Mouse (Mus musculus): ENCODE results near the gene Ctf1. TPM values are rescaled to one million over a fixed set of nuclear protein-coding genes. Genes with fewer than 3 reads are reported as not detected.
A peak's percentile ranks its signal among the peaks of the same experiment; 100 is the strongest.

Gene Ctf1
- polyA plus RNA-seq, 1 experiment from 2014 or later = 3.5 TPM

DNA sequence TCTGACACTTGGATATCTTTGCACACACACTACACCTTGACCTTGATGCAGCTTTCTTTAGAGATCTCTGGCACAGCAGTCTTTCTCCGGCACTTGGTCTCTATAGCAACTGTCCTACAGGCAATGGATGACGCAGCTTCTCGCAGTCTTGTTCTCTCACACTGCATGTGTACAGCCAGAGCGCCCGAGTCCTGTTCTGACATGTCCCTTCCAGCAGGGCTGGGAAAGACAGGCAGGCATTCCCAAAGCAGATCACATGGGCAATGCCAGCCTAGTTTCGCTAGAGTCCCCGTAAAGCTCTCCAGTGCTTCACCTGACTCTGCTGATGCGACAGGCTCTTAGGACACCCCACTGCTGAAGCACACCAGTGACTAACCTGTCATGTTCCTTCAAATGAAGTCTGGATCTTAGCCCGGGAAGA lies 37.1 kb upstream of the Ctf1 start:
- Histone ChIP-seq H3K4me1 (replicated peaks; ENCODE audit: control insufficient read depth, insufficient read depth, low read length) (no peaks in the 10 kb centered on the region), H3K4me3 (replicated peaks; ENCODE audit: low read length) (no peak overlapping the region), H3K9ac (replicated peaks; ENCODE audit: low read depth, low read length) (peak overlapping the region; percentile 5), H3K27ac (ENCODE audit: low read length) (no peak overlapping the region), H3K9me3 (ENCODE audit: control insufficient read depth, low read length) (no peaks in the 10 kb centered on the region), H3K36me3 (ENCODE audit: control insufficient read depth, insufficient read depth) (no peaks in the 10 kb centered on the region), H3K27me3 (replicated peaks; ENCODE audit: control insufficient read depth, insufficient read depth, low read length) (no peaks in the 10 kb centered on the region), H3K4me2 (ENCODE audit: low read length) (no peak overlapping the region)
- 73% methylated on average over 9 of the region's 9 CpGs for WGBS
- peak; percentile 47; the same call in 1 of the 2 replicates for ATAC-seq

DNA sequence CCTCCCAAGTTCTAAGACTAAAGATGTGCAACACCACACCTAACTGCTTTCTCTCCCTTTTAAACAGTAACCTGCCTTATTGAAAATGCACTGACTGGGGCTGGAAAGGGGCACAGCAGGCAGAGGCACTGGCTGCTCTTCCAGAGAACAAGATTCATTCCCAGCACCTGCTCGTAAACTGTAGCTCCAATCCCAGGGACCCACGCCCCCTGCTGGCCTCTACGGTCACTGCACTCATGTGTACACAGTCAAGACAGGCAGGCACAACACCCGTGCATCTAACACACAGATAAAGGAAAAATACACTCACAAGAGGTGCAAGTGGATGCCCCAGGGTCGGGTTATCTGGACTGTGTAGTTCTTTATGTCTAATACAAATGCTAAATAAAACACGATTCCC lies 35.5 kb upstream of the Ctf1 start:
- H3K4me2 ChIP-seq (ENCODE audit: low read length) = no peak overlapping the region
- H3K36me3 ChIP-seq (ENCODE audit: control insufficient read depth, insufficient read depth) = no peaks in the 10 kb centered on the region
- no peak overlapping the region for H3K4me3 ChIP-seq (replicated peaks; ENCODE audit: low read length)
- WGBS = 67% methylated on average over 6 of the region's 6 CpGs
- H3K9me3 ChIP-seq (ENCODE audit: control insufficient read depth, low read length) = no peaks in the 10 kb centered on the region
- H3K4me1 ChIP-seq (replicated peaks; ENCODE audit: control insufficient read depth, insufficient read depth, low read length) = no peaks in the 10 kb centered on the region
- H3K9ac ChIP-seq (replicated peaks; ENCODE audit: low read depth, low read length) = no peak overlapping the region
- no peak overlapping the region for H3K27ac ChIP-seq (ENCODE audit: low read length)
- H3K27me3 ChIP-seq (replicated peaks; ENCODE audit: control insufficient read depth, insufficient read depth, low read length) = no peaks in the 10 kb centered on the region
- ATAC-seq = no peak

DNA sequence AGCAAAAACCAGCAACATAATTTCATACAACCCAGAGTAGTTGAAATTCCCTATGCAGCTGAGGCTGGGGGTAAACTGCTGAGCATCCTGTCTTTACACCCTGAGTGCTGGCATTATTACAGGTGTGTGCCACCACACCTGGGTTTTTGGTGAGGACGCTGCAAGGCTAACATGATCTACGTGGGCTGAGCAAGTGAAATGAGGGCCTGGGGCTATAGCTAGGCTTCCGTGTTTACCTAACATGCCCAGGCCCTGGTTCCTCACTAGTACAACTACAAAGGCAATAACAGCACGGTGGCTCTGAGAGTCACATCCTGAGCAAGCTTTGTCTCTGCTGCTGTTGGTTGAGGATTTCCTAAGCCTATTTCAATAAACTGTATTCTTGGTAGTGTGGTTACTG lies 34.9 kb upstream of the Ctf1 start:
- Histone ChIP-seq H3K4me3 (replicated peaks; ENCODE audit: low read length) (no peak overlapping the region), H3K27ac (ENCODE audit: low read length) (no peak overlapping the region), H3K9me3 (ENCODE audit: control insufficient read depth, low read length) (no peaks in the 10 kb centered on the region), H3K27me3 (replicated peaks; ENCODE audit: control insufficient read depth, insufficient read depth, low read length) (no peaks in the 10 kb centered on the region), H3K36me3 (ENCODE audit: control insufficient read depth, insufficient read depth) (no peaks in the 10 kb centered on the region), H3K4me1 (replicated peaks; ENCODE audit: control insufficient read depth, insufficient read depth, low read length) (no peaks in the 10 kb centered on the region), H3K9ac (replicated peaks; ENCODE audit: low read depth, low read length) (no peak overlapping the region), H3K4me2 (ENCODE audit: low read length) (no peak overlapping the region)
- no peak for ATAC-seq
- 91% methylated on average over 4 of the region's 4 CpGs for WGBS

GRCm38 (mm10) chr7:127678811-127679210 lies 33.7 kb upstream of the Ctf1 start:
- WGBS = 61% methylated on average over 2 of the region's 2 CpGs
- Histone ChIP-seq H3K27ac (ENCODE audit: low read length) (no peak overlapping the region), H3K27me3 (replicated peaks; ENCODE audit: control insufficient read depth, insufficient read depth, low read length) (no peaks in the 10 kb centered on the region), H3K4me1 (replicated peaks; ENCODE audit: control insufficient read depth, insufficient read depth, low read length) (no peaks in the 10 kb centered on the region), H3K9me3 (ENCODE audit: control insufficient read depth, low read length) (no peaks in the 10 kb centered on the region), H3K4me3 (replicated peaks; ENCODE audit: low read length) (no peak overlapping the region), H3K4me2 (ENCODE audit: low read length) (no peak overlapping the region), H3K9ac (replicated peaks; ENCODE audit: low read depth, low read length) (no peak overlapping the region), H3K36me3 (ENCODE audit: control insufficient read depth, insufficient read depth) (no peaks in the 10 kb centered on the region)
- ATAC-seq = no peak

- Histone ChIP-seq H3K36me3 (ENCODE audit: control insufficient read depth, insufficient read depth) (no peaks in the 10 kb centered on the region), H3K27ac (ENCODE audit: low read length) (no peak overlapping the region), H3K9me3 (ENCODE audit: control insufficient read depth, low read length) (no peaks in the 10 kb centered on the region), H3K4me3 (replicated peaks; ENCODE audit: low read length) (no peak overlapping the region), H3K9ac (replicated peaks; ENCODE audit: low read depth, low read length) (no peak overlapping the region), H3K27me3 (replicated peaks; ENCODE audit: control insufficient read depth, insufficient read depth, low read length) (no peaks in the 10 kb centered on the region), H3K4me1 (replicated peaks; ENCODE audit: control insufficient read depth, insufficient read depth, low read length) (no peaks in the 10 kb centered on the region), H3K4me2 (ENCODE audit: low read length) (no peak overlapping the region)
- no peak for ATAC-seq
- WGBS = 91% methylated on average over 13 of the region's 13 CpGs
Observed at GRCm38 (mm10) chr7:127680541-127680940, 32.0 kb upstream of the Ctf1 start.

GRCm38 (mm10) chr7:127681888-127682553 lies 30.5 kb upstream of the Ctf1 start:
- H3K9ac ChIP-seq (replicated peaks; ENCODE audit: low read depth, low read length) = no peak overlapping the region
- H3K4me1 ChIP-seq (replicated peaks; ENCODE audit: control insufficient read depth, insufficient read depth, low read length) = no peaks in the 10 kb centered on the region
- H3K4me3 ChIP-seq (replicated peaks; ENCODE audit: low read length) = no peak overlapping the region
- ATAC-seq = no peak
- no peaks in the 10 kb centered on the region for H3K27me3 ChIP-seq (replicated peaks; ENCODE audit: control insufficient read depth, insufficient read depth, low read length)
- H3K36me3 ChIP-seq (ENCODE audit: control insufficient read depth, insufficient read depth) = no peaks in the 10 kb centered on the region
- no peak overlapping the region for H3K27ac ChIP-seq (ENCODE audit: low read length)
- no peak overlapping the region for H3K4me2 ChIP-seq (ENCODE audit: low read length)
- H3K9me3 ChIP-seq (ENCODE audit: control insufficient read depth, low read length) = no peaks in the 10 kb centered on the region
- WGBS = 84% methylated on average over 8 of the region's 8 CpGs

GRCm38 (mm10) chr7:127685304-127686018 lies 27.1 kb upstream of the Ctf1 start:
- Histone ChIP-seq H3K27me3 (replicated peaks; ENCODE audit: control insufficient read depth, insufficient read depth, low read length) (no peaks in the 10 kb centered on the region), H3K9me3 (ENCODE audit: control insufficient read depth, low read length) (no peaks in the 10 kb centered on the region), H3K27ac (ENCODE audit: low read length) (no peak overlapping the region), H3K36me3 (ENCODE audit: control insufficient read depth, insufficient read depth) (no peaks in the 10 kb centered on the region), H3K4me2 (ENCODE audit: low read length) (no peak overlapping the region), H3K9ac (replicated peaks; ENCODE audit: low read depth, low read length) (no peak overlapping the region), H3K4me3 (replicated peaks; ENCODE audit: low read length) (no peak overlapping the region), H3K4me1 (replicated peaks; ENCODE audit: control insufficient read depth, insufficient read depth, low read length) (no peaks in the 10 kb centered on the region)
- 76% methylated on average over 14 of the region's 14 CpGs for WGBS
- no peak for ATAC-seq

GRCm38 (mm10) chr7:127686740-127687449 lies 25.6 kb upstream of the Ctf1 start:
- no peak overlapping the region for H3K27ac ChIP-seq (ENCODE audit: low read length)
- no peak overlapping the region for H3K4me2 ChIP-seq (ENCODE audit: low read length)
- no peaks in the 10 kb centered on the region for H3K36me3 ChIP-seq (ENCODE audit: control insufficient read depth, insufficient read depth)
- WGBS = 85% methylated on average over 11 of the region's 11 CpGs
- H3K9me3 ChIP-seq (ENCODE audit: control insufficient read depth, low read length) = no peaks in the 10 kb centered on the region
- H3K27me3 ChIP-seq (replicated peaks; ENCODE audit: control insufficient read depth, insufficient read depth, low read length) = no peaks in the 10 kb centered on the region
- H3K9ac ChIP-seq (replicated peaks; ENCODE audit: low read depth, low read length) = no peak overlapping the region
- no peak overlapping the region for H3K4me3 ChIP-seq (replicated peaks; ENCODE audit: low read length)
- H3K4me1 ChIP-seq (replicated peaks; ENCODE audit: control insufficient read depth, insufficient read depth, low read length) = peaks cover 9% of the 10 kb centered on the region
- ATAC-seq = no peak

DNA sequence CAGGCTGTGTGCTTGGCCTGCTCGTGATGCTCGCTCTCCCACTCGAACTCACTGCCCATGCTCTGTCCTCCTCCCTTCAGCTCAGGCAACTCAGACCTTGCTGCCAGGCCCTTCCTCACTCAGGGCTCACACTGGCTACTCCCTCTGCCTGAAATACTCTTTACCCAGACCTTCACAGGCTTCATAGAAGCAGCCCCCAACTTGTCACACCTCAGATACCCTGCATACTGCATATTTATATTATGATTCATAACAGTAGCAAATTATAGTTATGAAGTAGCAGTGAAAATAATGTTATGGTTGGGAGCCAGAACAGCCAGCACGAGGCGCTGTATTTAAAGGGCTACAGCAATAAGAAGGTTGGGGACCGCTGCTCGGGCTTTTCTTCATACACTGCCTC lies 23.6 kb upstream of the Ctf1 start:
- WGBS = 86% methylated on average over 7 of the region's 7 CpGs
- H3K9ac ChIP-seq (replicated peaks; ENCODE audit: low read depth, low read length) = no peak overlapping the region
- H3K27ac ChIP-seq (ENCODE audit: low read length) = no peak overlapping the region
- H3K27me3 ChIP-seq (replicated peaks; ENCODE audit: control insufficient read depth, insufficient read depth, low read length) = no peaks in the 10 kb centered on the region
- H3K4me1 ChIP-seq (replicated peaks; ENCODE audit: control insufficient read depth, insufficient read depth, low read length) = peaks cover 9% of the 10 kb centered on the region
- H3K4me2 ChIP-seq (ENCODE audit: low read length) = no peak overlapping the region
- no peaks in the 10 kb centered on the region for H3K36me3 ChIP-seq (ENCODE audit: control insufficient read depth, insufficient read depth)
- no peaks in the 10 kb centered on the region for H3K9me3 ChIP-seq (ENCODE audit: control insufficient read depth, low read length)
- H3K4me3 ChIP-seq (replicated peaks; ENCODE audit: low read length) = no peak overlapping the region
- no peak for ATAC-seq

Measured in forebrain, embryonic 16.5 days (tissue).